Mouse (Mus musculus) kidney, embryonic 14.5 days (tissue): ENCODE measurements at regions not wholly inside any gene's neighbourhood (a gene's known extent, or its start where the extent isn't known, plus 50 kb on each side); places are given as distances from the start of the nearest gene placed in this dataset.

Source experiments
- ATAC-seq: fragments of 200-750 bp; cut with Nextera tagmentation; 2 replicates; pipeline ENCODE4 v1.8.0; 2017; ENCODE audit warnings: moderate number of reproducible peaks, mild to moderate bottlenecking, moderate TSS enrichment, moderate library complexity; ENCODE audit not compliant: low FRiP score, low TSS enrichment
- H3K27ac ChIP-seq: fragments of 300-500 bp; sonication (generic); 2 replicates; pipeline ENCODE4 v1.5.1; 2014; ENCODE audit warnings: low read depth, mild to moderate bottlenecking, low read length, moderate library complexity, mixed read lengths
- H3K27me3 ChIP-seq: fragments of 300-500 bp; sonication (generic); 2 replicates; pipeline ENCODE4 v1.6.1; 2014; ENCODE audit warnings: mild to moderate bottlenecking, low read length; ENCODE audit not compliant: control insufficient read depth, insufficient read depth
- H3K36me3 ChIP-seq: fragments of 300-500 bp; sonication (generic); 2 replicates; pipeline ENCODE4 v1.6.1; 2014; ENCODE audit warnings: low read length, mixed read lengths; ENCODE audit not compliant: control insufficient read depth, insufficient read depth
- H3K4me1 ChIP-seq: fragments of 300-500 bp; sonication (generic); 2 replicates; pipeline ENCODE4 v1.6.1; 2014; ENCODE audit warnings: low read length, mixed read lengths; ENCODE audit not compliant: control insufficient read depth, insufficient read depth
- H3K4me2 ChIP-seq: fragments of 300-500 bp; sonication (generic); replicated peaks from 2 replicates; pipeline ENCODE4 v1.6.1; 2014; ENCODE audit warnings: low read depth, mild to moderate bottlenecking, low read length
- H3K4me3 ChIP-seq: fragments of 300-500 bp; sonication (generic); 2 replicates; pipeline ENCODE4 v1.5.1; 2014; ENCODE audit warnings: mild to moderate bottlenecking, low read length
- H3K9ac ChIP-seq: fragments of 300-500 bp; sonication (generic); 2 replicates; pipeline ENCODE4 v1.6.1; 2014; ENCODE audit warnings: low read depth, mild to moderate bottlenecking, low read length, moderate library complexity
- H3K9me3 ChIP-seq: fragments of 300-500 bp; sonication (generic); 2 replicates; pipeline ENCODE4 v1.6.1; 2016; ENCODE audit warnings: low read length; ENCODE audit not compliant: control insufficient read depth
- WGBS: fragments of 180-500 bp; shearing (Covaris S2); extraction: QIAGEN DNeasy Blood & Tissue Kit; methylation state at CpG from one replicate; pipeline ENCODE4 v1.1.7; 2014; 5-methylcytosine and 5-hydroxymethylcytosine counted together

DNA sequence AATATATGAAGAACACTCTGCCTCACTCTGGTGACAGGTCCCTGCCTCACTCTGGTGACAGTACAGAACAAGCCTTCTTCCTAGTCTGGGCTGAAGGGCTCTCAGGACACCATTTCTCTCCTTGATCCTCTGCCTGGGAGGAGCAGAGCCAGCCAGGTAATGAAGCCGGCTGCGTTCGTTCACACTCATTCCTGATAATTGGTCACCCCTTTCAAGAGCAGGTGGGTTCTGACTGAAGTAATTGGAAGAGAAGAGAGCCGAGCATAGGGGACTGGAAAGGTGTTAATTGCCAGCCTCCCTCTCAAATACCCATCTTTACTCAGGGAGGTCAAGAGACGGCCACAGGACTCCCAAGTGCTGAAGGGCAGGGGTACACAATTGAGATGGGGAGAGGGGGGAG is 78.5 kb upstream of the Aldh1b1 start:
- Histone ChIP-seq H3K9ac (no peak overlapping the region), H3K9me3 (no peaks in the 10 kb centered on the region), H3K4me1 (peaks cover 4% of the 10 kb centered on the region; the same call in 1 of the 2 replicates), H3K27ac (no peak overlapping the region), H3K4me2 (no peak overlapping the region), H3K27me3 (peaks cover 4% of the 10 kb centered on the region; the same call in 1 of the 2 replicates), H3K36me3 (no peaks in the 10 kb centered on the region), H3K4me3 (no peak overlapping the region)
- WGBS: 35% methylated on average over 5 of the region's 5 CpGs
- no peak for ATAC-seq

GRCm38 (mm10) chr4:45719564-45719963 is 79.3 kb upstream of the Aldh1b1 start:
- Histone ChIP-seq H3K4me1 (no peaks in the 10 kb centered on the region), H3K9me3 (no peaks in the 10 kb centered on the region), H3K4me2 (no peak overlapping the region), H3K27me3 (peaks cover 4% of the 10 kb centered on the region; the same call in 1 of the 2 replicates), H3K27ac (no peak overlapping the region), H3K36me3 (no peaks in the 10 kb centered on the region), H3K4me3 (no peak overlapping the region), H3K9ac (no peak overlapping the region)
- 26% methylated on average over 3 of the region's 3 CpGs for WGBS
- no peak for ATAC-seq

DNA sequence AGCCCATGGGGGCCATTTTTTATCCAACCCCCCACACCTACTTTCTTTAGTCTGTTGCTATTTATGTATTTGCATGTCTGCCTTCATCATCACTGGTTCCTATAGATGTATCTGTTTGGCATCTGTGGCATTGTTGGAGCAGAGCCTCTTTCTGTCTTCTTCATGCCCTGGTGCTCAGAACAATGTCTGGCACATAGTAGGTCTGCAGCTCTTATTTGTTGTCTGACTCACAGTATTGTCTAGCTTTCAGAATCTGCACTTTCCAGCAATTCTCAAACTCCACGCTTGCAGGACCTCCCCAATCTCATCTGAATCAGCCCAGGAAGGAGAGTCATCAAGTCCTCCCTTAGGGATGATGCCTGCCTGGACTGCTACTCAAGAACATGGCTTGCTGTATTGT is 82.9 kb upstream of the Aldh1b1 start:
- no peak for ATAC-seq
- WGBS: 86% methylated on average over 1 of the region's 1 CpGs
- no peak overlapping the region for H3K4me2 ChIP-seq

DNA sequence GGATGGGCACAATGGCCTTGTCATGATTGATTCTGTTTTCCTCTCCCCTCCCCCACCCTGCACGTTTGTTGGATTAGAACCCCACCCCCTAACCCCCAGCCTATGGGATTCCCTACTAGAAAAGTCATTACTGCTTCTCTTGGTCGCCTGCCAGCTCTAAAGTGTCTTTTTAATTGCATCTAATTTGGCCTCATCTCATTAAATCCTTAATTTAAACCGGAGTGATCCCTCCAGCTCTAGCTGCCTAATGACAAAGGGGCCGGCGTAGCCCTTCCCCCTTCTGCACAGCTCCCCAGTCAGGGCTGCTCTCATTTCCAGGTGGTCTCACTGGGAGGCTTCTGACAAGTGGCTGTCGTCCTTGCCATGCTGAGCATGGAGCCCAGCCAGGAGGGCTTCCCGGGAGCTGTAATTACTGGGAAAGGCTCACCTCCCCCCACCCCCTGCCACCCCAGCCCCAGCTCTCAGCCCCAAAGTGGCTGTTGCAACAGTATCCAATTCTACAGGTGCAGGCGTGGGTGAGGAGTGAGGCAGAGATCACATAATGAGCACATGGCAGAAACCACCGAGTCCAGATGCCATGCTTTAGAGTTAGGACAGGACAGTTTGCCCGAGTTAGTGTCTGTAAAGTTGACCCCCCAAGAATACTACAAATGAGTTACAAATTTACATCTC is 84.8 kb upstream of the Aldh1b1 start:
- Histone ChIP-seq H3K9me3 (no peaks in the 10 kb centered on the region), H3K4me3 (no peak overlapping the region), H3K27me3 (no peaks in the 10 kb centered on the region), H3K4me1 (0 out of 2 replicates have a peak, but pooled peaks cover 7% of the 10 kb centered on the region), H3K36me3 (no peaks in the 10 kb centered on the region), H3K27ac (no peak overlapping the region), H3K9ac (no peak overlapping the region), H3K4me2 (no peak overlapping the region)
- no peak for ATAC-seq
- WGBS: 9% methylated on average over 10 of the region's 10 CpGs

More for the DNA sequence above, 82.9 kb upstream of the Aldh1b1 start:
- H3K9me3 ChIP-seq: no peaks in the 10 kb centered on the region
- H3K27ac ChIP-seq: no peak overlapping the region
- H3K9ac ChIP-seq: no peak overlapping the region
- 0 out of 2 replicates have a peak, but pooled peaks cover 7% of the 10 kb centered on the region for H3K4me1 ChIP-seq
- no peaks in the 10 kb centered on the region for H3K36me3 ChIP-seq
- 0 out of 2 replicates have a peak, but pooled peaks cover 4% of the 10 kb centered on the region for H3K27me3 ChIP-seq
- no peak overlapping the region for H3K4me3 ChIP-seq

DNA sequence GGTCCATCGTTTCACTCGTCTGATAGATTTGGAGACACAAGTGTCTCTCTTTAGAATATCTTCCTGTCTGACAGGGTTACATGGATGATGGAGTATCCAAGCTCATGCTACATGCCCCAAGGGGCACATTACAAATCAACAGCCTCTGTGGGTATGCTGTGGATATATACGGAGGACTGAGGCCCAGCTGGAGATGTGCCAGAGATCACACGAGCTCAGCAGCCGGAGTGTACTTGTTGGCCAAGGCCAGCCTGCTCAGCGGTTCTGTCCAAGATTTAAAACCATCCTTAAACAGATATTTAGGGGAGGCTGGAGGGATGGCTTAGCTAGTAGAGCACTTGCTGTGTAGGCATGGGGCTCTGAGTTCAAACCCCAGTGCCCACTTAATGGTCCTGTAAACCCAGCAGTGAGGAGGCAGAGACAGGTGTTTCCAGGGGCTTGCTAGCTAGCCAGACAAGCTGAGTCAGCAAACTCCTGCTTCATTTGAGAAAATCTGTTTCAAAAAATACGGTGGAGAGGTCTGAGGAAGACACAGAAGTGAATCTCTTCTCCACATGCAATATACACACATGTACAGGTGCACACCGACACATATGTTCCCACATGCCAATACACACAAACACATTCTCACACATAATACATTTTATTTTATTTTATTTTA is 85.6 kb upstream of the Aldh1b1 start:
- Histone ChIP-seq H3K27me3 (no peaks in the 10 kb centered on the region), H3K36me3 (no peaks in the 10 kb centered on the region), H3K4me1 (0 out of 2 replicates have a peak, but pooled peaks cover 7% of the 10 kb centered on the region), H3K4me3 (no peak overlapping the region), H3K9ac (no peak overlapping the region), H3K4me2 (no peak overlapping the region), H3K9me3 (no peaks in the 10 kb centered on the region), H3K27ac (no peak overlapping the region)
- 53% methylated on average over 8 of the region's 8 CpGs for WGBS
- ATAC-seq: no peak

- no peaks in the 10 kb centered on the region for H3K36me3 ChIP-seq
- no peaks in the 10 kb centered on the region for H3K27me3 ChIP-seq
- no peak overlapping the region for H3K9ac ChIP-seq
- H3K4me2 ChIP-seq: no peak overlapping the region
- H3K9me3 ChIP-seq: 0 out of 2 replicates have a peak, but pooled peaks cover 3% of the 10 kb centered on the region
- H3K4me1 ChIP-seq: no peaks in the 10 kb centered on the region
- no peak overlapping the region for H3K27ac ChIP-seq
- ATAC-seq: no peak
- 64% methylated on average over 7 of the region's 7 CpGs for WGBS
- H3K4me3 ChIP-seq: no peak overlapping the region
Observed at GRCm38 (mm10) chr4:45703997-45704396, 94.8 kb upstream of the Aldh1b1 start.

DNA sequence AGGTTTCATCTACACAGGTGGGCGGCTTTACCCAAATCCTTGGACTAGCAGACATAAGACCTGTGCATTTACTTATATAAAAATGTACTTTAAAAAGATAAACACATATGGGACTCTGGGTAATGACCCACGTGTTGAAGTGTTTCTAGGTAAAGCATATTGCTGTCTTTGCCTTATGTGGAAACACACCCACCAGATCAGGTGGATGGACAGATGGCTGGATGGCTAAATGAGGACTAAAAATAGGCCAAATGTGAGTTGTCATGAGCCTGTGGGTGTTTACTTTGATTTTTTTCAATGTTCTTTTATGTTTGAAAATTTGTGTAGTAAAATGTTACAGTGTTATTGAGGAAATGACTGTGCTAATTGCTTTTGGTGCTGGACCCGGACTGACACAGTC is 99.2 kb upstream of the Aldh1b1 start:
- H3K27ac ChIP-seq: no peak overlapping the region
- no peak overlapping the region for H3K4me3 ChIP-seq
- H3K4me2 ChIP-seq: no peak overlapping the region
- H3K27me3 ChIP-seq: no peaks in the 10 kb centered on the region
- no peak overlapping the region for H3K9ac ChIP-seq
- no peaks in the 10 kb centered on the region for H3K4me1 ChIP-seq
- H3K36me3 ChIP-seq: no peaks in the 10 kb centered on the region
- WGBS: 78% methylated on average over 3 of the region's 3 CpGs
- 0 out of 2 replicates have a peak, but pooled peaks cover 3% of the 10 kb centered on the region for H3K9me3 ChIP-seq
- no peak for ATAC-seq

DNA sequence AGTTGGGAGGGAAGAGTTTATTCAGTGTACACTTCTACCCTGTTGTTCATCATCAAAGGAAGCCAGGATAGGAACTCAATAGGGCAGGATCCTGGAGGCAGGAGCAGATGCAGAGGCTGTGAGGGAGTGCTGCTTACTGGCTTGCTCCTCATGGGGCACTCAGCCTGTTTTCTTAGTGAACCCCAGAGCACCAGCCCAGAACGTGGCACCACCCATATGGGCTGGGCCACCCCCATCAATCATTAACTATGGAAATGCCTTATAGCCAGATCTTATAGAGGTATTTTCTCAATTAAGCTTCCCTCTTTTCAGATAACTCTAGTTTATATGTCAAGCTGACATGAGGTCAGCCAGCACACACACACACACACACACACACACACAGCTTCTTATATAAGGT is 103.6 kb upstream of the Aldh1b1 start:
- 32% methylated on average over 1 of the region's 1 CpGs for WGBS
- Histone ChIP-seq H3K4me3 (no peak overlapping the region), H3K36me3 (no peaks in the 10 kb centered on the region), H3K4me1 (no peaks in the 10 kb centered on the region), H3K27ac (no peak overlapping the region), H3K9me3 (peaks cover 4% of the 10 kb centered on the region; the same call in 1 of the 2 replicates), H3K9ac (no peak overlapping the region), H3K4me2 (no peak overlapping the region), H3K27me3 (no peaks in the 10 kb centered on the region)
- ATAC-seq: no peak
